Mouse (Mus musculus) lung, adult 2 months (tissue): ENCODE data around the gene Plxna1. TPM values are rescaled to one million over a fixed set of nuclear protein-coding genes. Genes with fewer than 3 reads are reported as not detected.

Source experiments
- DNase-seq: peaks from one replicate; pipeline ENCODE4 v3.0.0; 2022
- H3K4me1 ChIP-seq: fragments of 200-500 bp; 2 replicates; pipeline ENCODE4 v1.6.1; 2011; ENCODE audit warnings: low read length; ENCODE audit not compliant: control insufficient read depth, insufficient read depth
- H3K4me3 ChIP-seq: fragments of 200-500 bp; replicated peaks from 2 replicates; pipeline ENCODE3; 2011; ENCODE audit warnings: low read depth, mild to moderate bottlenecking, control low read depth, low read length; ENCODE audit errors: extremely low read depth
- CTCF ChIP-seq: fragments of 200-500 bp; IDR thresholded peaks from 2 replicates; pipeline ENCODE4 v1.5.1; 2011; ENCODE audit warnings: mild to moderate bottlenecking, low read length, control low read depth; ENCODE audit not compliant: insufficient read depth
- POLR2A ChIP-seq: fragments of 200-500 bp; IDR thresholded peaks from 2 replicates; pipeline ENCODE4 v1.6.1; 2011; ENCODE audit warnings: low read depth, mild to moderate bottlenecking, control low read depth, low read length, borderline replicate concordance; ENCODE audit errors: extremely low read depth
- WGBS: fragments of 180-500 bp; shearing (Covaris S2); methylation state at CpG from one replicate; pipeline ENCODE4 v1.1.7; 2018; 5-methylcytosine and 5-hydroxymethylcytosine counted together
- polyA plus RNA-seq: library from polyadenylated mRNA; depleted of rRNA; stranded (reverse); fragments of >200 nt; gene quantifications from 2 replicates; pipeline ENCODE4 v1.2.3, GENCODE M21; 2012

The Plxna1 gene
- polyA plus RNA-seq, 1 experiment = 189 TPM

DNA sequence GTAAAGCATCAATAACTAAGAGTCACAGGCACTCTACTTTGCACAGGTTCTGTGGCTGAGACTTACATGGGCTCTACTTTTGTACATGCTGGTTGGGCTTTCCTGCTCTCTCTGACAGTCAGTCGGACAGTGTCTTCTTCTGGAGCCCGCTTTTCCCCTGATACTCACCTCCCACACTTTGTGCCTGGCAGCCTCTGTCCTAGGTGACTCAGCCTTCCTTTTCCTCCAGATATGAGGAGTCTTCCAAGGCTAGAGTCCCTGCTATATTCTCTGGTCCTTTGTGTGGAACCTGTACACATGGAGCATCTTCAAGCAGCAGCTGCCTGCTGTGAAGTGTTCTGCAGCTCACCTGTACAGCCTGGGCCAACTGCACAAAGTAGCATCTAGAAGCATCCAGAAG is 31.4 kb upstream of the Plxna1 start:
- WGBS = 86% methylated on average over 2 of the region's 2 CpGs
- no peak for TF ChIP-seq POLR2A
- no peak for TF ChIP-seq CTCF
- no peak for DNase-seq
- H3K4me3 ChIP-seq = no peak overlapping the region
- H3K4me1 ChIP-seq = no peaks in the 10 kb centered on the region

DNA sequence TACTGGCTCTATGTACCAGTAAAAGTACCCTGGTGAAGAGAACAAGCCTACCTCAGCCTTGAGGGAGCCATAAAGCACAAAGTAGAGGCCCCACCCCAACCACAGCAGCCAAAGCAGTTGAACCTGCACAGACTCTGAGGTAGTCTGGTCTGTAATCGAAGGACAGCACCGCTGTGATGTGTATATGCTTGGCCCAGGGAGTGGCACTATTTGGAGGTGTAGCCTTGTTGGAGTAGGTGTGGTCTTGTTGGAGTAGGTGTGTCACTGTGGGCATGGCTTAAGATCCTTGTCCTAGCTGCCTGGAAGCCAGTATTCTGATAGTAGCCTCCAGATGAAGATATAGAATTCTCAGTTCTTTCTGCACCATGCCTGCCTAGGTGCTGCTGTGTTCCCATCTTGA is 29.8 kb upstream of the Plxna1 start:
- Histone ChIP-seq H3K4me1 (no peaks in the 10 kb centered on the region), H3K4me3 (no peak overlapping the region)
- 85% methylated on average over 2 of the region's 2 CpGs for WGBS
- no peak for TF ChIP-seq POLR2A
- TF ChIP-seq CTCF = no peak
- DNase-seq = no peak

DNA sequence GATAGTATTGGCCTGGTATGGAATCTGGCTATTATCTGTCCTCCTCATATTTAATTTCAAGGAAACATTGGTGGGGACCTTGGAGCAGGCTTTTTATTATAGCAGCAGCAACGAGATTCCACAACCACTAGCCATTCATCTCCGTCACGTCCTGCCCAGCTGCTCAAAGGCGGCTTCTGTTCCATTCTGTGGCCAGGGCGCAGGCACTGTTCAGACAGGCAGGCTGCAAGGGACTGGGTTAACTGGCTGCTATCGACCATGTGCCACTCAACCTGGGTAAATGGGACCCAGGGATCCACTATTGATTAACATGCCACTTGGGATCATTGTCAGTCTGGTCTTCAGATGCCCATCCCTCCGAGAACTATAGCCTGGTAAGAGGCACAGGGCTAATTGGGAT is 27.4 kb upstream of the Plxna1 start:
- no peaks in the 10 kb centered on the region for H3K4me1 ChIP-seq
- 90% methylated on average over 7 of the region's 7 CpGs for WGBS
- H3K4me3 ChIP-seq = no peak overlapping the region
- no peak for TF ChIP-seq POLR2A
- no peak for TF ChIP-seq CTCF
- no peak for DNase-seq

DNA sequence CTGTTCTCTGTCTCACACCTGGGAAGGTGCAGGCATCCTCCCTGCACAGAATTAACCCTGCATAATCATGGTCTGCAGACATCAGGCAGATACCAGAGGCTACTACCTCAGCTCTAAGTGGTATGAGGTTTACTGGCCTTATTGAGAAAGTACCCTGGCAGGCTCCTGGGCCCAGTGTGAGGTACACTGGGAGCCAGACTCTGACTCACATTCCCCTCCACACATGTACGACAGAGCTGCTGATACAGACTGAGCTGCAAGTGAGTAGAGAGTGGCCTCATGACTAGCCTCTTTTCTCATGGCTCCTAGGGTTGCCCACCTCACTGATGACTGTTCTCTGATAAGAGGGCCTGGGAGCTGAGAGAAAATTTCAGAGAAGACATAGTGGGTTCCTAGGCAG is 24.5 kb upstream of the Plxna1 start:
- no peak overlapping the region for H3K4me3 ChIP-seq
- TF ChIP-seq CTCF (no peak), POLR2A (no peak)
- no peaks in the 10 kb centered on the region for H3K4me1 ChIP-seq
- no peak for DNase-seq
- 60% methylated on average over 1 of the region's 1 CpGs for WGBS

DNA sequence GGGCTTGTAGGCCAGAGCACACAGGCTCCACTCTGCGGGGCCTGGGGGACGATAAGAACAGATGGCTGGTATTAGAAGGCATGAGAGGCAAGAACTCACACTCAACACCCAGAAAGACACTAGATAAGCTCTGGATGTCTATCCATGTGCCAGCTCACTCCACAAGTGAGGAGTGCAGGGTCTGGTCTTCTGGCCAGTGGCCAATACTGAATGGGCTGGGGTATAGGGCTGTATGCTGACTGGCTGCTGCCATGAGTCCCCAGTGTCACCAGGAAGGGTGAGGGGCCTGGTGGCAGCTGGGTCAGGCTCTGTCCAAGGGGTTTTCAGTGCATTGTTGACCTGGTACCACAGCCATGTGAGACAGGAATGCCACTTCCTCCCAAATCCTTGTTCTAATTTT is 22.3 kb upstream of the Plxna1 start:
- Histone ChIP-seq H3K4me3 (no peak overlapping the region), H3K4me1 (no peaks in the 10 kb centered on the region)
- TF ChIP-seq POLR2A = no peak
- no peak for TF ChIP-seq CTCF
- WGBS = 95% methylated on average over 2 of the region's 2 CpGs
- DNase-seq = no peak

DNA sequence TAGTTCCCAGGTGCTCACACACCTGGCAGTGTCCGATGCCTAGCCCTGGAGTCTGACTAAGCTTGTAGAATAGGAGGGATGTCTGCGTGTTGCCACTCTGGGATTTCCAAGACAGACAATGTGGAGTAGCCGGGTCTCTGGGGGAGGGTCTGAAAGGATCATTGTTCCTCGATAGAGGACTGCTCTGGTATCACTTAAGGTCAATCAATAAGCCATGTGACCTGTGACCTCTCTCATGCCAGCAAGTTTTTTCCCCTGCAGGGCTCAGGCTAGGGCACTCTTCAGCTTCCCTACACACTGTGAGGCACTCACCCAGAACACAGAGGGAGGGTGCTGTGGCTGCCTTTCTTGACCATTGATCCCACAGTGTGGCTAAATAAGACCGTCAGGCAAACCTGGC is 19.4 kb upstream of the Plxna1 start:
- Histone ChIP-seq H3K4me3 (no peak overlapping the region), H3K4me1 (no peaks in the 10 kb centered on the region)
- no peak for TF ChIP-seq POLR2A
- TF ChIP-seq CTCF = no peak
- DNase-seq = no peak
- 88% methylated on average over 5 of the region's 5 CpGs for WGBS

DNA sequence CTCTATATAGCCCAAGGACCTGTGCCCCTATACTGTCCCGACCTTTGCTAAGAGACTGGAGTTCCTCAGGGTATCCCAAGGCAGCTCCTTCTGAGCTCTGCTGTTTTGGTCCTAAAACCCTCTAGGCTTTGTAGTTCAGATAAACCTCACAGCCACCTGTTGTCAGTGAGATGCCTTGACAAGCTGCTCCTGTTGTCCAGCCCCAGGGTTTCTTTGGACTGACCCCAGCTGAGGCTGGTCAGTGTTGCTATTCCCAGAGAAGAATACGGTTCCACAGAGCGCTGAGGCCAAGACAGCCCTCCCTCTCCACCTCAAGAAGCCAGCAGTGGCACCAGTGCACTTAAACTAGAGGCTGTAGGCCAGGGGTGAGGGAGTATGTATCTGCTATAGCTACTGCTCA is 18.8 kb upstream of the Plxna1 start:
- Histone ChIP-seq H3K4me1 (no peaks in the 10 kb centered on the region), H3K4me3 (no peak overlapping the region)
- DNase-seq = no peak
- WGBS = 64% methylated on average over 3 of the region's 3 CpGs
- no peak for TF ChIP-seq POLR2A
- no peak for TF ChIP-seq CTCF

DNA sequence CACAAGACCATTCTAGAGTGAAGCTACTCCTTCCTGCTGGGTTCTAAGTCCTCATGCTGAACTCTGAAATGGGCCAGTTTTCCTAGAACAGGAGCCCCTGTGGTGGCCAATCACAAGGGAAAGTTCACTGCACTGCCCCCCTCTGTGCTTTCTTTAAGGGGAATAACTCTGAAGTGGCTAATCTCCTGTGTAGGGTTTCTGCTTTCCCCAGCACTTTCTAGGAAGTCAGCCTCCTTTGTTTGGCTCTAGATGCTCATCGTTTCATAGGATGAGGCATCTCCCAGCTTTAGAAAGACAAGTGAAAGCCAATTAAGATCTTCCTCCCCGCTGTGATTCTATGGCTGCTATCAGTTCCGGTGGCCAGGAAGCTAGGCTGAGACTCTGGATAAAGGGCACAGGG is 18.3 kb upstream of the Plxna1 start:
- Histone ChIP-seq H3K4me3 (no peak overlapping the region), H3K4me1 (no peaks in the 10 kb centered on the region)
- no peak for TF ChIP-seq CTCF
- TF ChIP-seq POLR2A = no peak
- WGBS = 52% methylated on average over 3 of the region's 3 CpGs
- DNase-seq = no peak

DNA sequence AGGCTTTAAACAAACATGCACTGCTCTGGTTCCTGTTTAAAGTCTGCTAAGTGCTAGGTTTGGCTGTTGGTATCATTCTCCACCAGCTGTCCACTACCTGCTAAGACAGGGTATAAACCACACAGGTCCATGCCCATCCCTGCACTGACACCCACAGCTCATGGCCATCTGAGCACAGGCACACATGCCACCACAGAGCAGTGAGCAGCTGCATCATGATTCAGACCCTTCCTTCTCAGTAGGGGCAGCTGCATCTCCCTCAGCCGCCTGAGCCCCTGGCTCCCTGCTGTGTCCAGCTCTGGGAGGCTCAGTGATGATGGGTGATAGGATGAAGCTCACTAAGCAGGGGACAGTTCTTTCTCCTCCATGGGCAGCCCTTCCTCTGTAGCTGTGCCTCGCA is 15.8 kb upstream of the Plxna1 start:
- H3K4me1 ChIP-seq = no peaks in the 10 kb centered on the region
- TF ChIP-seq CTCF = no peak
- TF ChIP-seq POLR2A = no peak
- H3K4me3 ChIP-seq = no peak overlapping the region
- DNase-seq = no peak
- WGBS = 78% methylated on average over 2 of the region's 2 CpGs

DNA sequence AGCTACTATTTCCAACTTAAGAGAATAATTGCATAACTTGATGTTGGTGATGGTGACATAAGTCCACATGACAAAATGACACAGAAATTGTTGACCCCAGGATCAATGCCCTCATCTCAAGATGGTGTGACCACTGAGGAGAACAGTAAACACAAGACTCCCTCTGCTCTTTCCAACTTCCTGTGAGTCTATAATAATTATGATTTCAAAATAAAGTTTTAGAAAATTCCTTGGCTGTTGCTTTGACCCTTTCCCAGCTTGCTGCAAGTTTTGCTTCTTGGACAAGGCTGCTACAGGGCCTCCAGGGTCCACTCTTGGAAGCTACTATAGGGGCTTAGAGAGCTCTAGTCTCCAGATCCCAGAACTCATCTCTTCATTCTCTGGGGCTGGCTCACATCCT is 6.4 kb upstream of the Plxna1 start:
- H3K4me1 ChIP-seq = no peaks in the 10 kb centered on the region
- no peak overlapping the region for H3K4me3 ChIP-seq
- no peak for DNase-seq
- TF ChIP-seq POLR2A = no peak
- TF ChIP-seq CTCF = no peak

DNA sequence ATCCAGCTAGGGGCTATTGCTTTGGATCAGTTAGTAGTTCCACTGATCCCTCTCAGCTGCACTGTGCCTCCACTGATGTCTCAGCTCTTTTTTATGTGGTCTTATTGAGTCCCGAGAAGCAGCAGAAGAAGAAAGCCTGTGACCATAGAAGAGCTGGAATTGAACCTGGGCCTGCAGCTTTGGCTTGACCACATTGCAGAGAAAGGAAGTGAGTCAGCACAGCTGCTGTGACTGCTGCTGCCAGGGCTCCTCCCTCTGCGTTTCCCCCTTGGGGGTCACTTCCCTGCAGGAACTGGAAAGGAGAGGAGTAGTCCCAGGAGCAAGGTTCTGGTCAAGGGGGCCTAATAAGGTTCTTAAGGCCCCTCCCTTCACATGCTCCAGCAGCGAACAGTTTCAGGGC is 1.9 kb upstream of the Plxna1 start:
- no peak for DNase-seq
- TF ChIP-seq CTCF = no peak
- TF ChIP-seq POLR2A = no peak
- H3K4me3 ChIP-seq = no peak overlapping the region
- WGBS = 68% methylated on average over 3 of the region's 3 CpGs
- peaks cover 11% of the 10 kb centered on the region for H3K4me1 ChIP-seq

DNA sequence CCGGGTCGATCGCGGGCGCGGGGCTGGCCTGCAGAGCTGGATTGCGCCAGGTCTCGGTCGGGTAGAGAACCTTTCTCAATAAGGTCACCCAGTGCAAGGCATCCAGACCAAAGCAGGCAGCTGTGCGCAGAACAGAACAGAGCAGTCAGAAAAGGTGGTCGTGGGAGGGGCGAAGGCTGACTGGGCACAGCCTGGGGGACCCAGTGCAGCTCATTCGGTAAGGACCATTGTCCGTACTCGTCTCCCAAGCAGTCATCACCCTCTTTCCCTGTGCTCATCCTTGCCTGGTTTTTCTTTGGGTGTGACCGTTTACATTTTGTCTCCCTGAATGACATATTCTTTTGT is 659 bp upstream of the Plxna1 start:
- TF ChIP-seq POLR2A (no peak), CTCF (no peak)
- DNase-seq = no peak
- WGBS = 13% methylated on average over 16 of the region's 16 CpGs
- H3K4me1 ChIP-seq = peaks cover 20% of the 10 kb centered on the region
- peak overlapping the region; percentile 78 for H3K4me3 ChIP-seq
